Mouse (Mus musculus) embryonic facial prominence, embryonic 14.5 days (tissue): Measurements from ENCODE around the gene Pidd1. TPM values are rescaled to one million over a fixed set of nuclear protein-coding genes. Genes with fewer than 3 reads are reported as not detected.
A peak's percentile ranks its signal among the peaks of the same experiment; 100 is the strongest.

Experiments
- ATAC-seq: fragments of 200-750 bp; cut with Nextera tagmentation; 2 replicates; pipeline ENCODE4 v1.8.0; 2017; ENCODE audit warnings: low read depth, moderate number of reproducible peaks, moderate TSS enrichment
- DNase-seq: peaks from one replicate; pipeline ENCODE4 v3.0.0-alpha.2; 2015; ENCODE audit warnings: low spot score
- H3K27ac ChIP-seq: fragments of 300-500 bp; sonication (generic); replicated peaks from 2 replicates; pipeline ENCODE4 v1.5.1; 2014; ENCODE audit warnings: low read depth, mild to moderate bottlenecking, low read length, moderate library complexity
- H3K27me3 ChIP-seq: fragments of 300-500 bp; sonication (generic); replicated peaks from 2 replicates; pipeline ENCODE4 v1.6.1; 2014; ENCODE audit warnings: low read length; ENCODE audit not compliant: control insufficient read depth, insufficient read depth
- H3K36me3 ChIP-seq: fragments of 300-500 bp; sonication (generic); 2 replicates; pipeline ENCODE4 v1.6.1; 2014; ENCODE audit warnings: low read length, mixed read lengths; ENCODE audit not compliant: control insufficient read depth, insufficient read depth
- H3K4me1 ChIP-seq: fragments of 300-500 bp; sonication (generic); 2 replicates; pipeline ENCODE4 v1.6.1; 2014; ENCODE audit warnings: antibody characterized with exemption, low read length; ENCODE audit not compliant: control insufficient read depth, insufficient read depth
- H3K4me2 ChIP-seq: fragments of 300-500 bp; sonication (generic); 2 replicates; pipeline ENCODE4 v1.6.1; 2014; ENCODE audit warnings: low read depth, mild to moderate bottlenecking, low read length, moderate library complexity, mixed read lengths
- H3K4me3 ChIP-seq: fragments of 300-500 bp; sonication (generic); 2 replicates; pipeline ENCODE4 v1.5.1; 2014; ENCODE audit warnings: low read depth, mild to moderate bottlenecking, low read length
- H3K9ac ChIP-seq: fragments of 300-500 bp; sonication (generic); 2 replicates; pipeline ENCODE4 v1.6.1; 2014; ENCODE audit warnings: low read depth, mild to moderate bottlenecking, low read length, moderate library complexity, mixed read lengths
- H3K9me3 ChIP-seq: fragments of 300-500 bp; sonication (generic); 2 replicates; pipeline ENCODE4 v1.6.1; 2016; ENCODE audit warnings: low read length; ENCODE audit not compliant: control insufficient read depth
- WGBS: fragments of 180-500 bp; shearing (Covaris S2); extraction: QIAGEN DNeasy Blood & Tissue Kit; methylation state at CpG from one replicate; pipeline ENCODE4 v1.1.7; 2014; 5-methylcytosine and 5-hydroxymethylcytosine counted together
- polyA plus RNA-seq: library from polyadenylated mRNA; unstranded; fragments of >200 nt; fragmentation: Nextera tagmentation; extraction: Ambion mirVana; gene quantifications from 2 replicates; pipeline ENCODE4 v1.2.1, GENCODE M21; 2014

Gene Pidd1
- polyA plus RNA-seq, 1 experiment from 2014 or later: 7.4 TPM

DNA sequence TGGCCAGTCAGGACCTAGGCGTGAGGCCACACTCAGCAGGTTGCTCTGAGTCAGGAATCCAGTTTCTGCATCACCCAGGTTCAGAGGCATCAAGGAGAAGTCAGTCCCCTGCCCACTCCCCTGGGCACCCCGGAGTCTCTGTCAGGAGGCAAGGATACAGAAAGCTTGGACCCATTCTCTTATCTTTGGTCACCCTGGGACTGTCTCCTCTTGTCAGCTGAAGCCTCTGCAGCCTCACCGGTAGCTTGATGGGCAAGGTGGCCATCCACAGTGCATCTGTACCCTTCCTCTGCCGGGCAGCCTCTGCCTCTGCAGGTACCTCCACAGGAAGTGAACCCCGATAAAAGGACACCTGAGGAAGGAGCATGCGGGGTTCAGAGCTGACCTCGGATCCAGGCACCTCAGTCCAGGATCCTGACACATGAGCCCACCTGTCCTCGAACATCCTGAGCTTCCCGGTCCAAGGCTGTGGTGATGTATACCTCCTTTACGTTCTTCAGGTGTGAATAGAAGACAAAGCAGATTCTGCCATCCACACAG is 4.6 kb downstream of the Pidd1 start:
- Histone ChIP-seq H3K27me3 (no peaks in the 10 kb centered on the region), H3K4me1 (peaks cover 33% of the 10 kb centered on the region), H3K9ac (no peak overlapping the region), H3K9me3 (no peaks in the 10 kb centered on the region), H3K27ac (no peak overlapping the region), H3K4me2 (no peak overlapping the region), H3K36me3 (peaks cover 36% of the 10 kb centered on the region), H3K4me3 (no peak overlapping the region)
- WGBS: 96% methylated on average over 10 of the region's 10 CpGs
- ATAC-seq: no peak
- DNase-seq: no peak

DNA sequence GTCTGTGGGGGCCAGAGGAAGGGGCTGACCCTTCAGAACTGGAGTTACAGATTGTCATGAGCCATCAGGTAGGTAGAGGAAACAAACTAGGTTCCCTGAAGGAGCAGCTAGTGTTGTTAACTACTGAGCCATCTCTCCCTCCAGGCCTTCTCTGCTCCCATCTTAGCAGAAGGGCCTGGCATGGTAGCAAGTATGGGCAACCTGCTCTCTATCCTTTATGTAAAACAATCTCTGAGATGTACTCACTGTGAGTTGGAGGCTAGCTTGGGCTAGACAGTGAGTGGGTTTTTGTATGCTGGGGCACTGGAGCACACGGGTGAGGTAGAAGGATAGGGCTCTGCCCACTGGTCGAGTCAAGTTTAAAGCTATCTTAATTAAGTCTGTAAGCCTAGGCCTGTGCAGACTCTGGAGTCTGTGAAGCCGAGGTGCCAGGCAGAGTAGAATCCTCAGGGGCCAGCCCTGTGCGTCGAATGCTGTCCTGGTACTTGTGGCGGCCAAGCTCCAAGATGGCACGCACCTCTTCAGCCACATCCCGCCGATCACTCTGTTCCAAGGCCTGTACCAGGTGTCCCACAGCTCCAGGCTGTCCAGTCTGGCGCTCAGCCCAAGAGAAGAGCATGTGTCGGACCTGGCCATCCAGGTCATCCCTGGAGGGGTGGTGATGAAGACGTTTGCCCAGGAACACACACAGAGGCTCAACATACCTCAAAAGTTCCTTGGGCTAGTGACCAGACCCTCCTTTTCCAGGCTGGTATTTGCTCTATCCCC is 5.4 kb downstream of the Pidd1 start:
- Histone ChIP-seq H3K27ac (no peak overlapping the region), H3K4me1 (peaks cover 34% of the 10 kb centered on the region), H3K36me3 (peaks cover 41% of the 10 kb centered on the region), H3K27me3 (no peaks in the 10 kb centered on the region), H3K4me3 (no peak overlapping the region), H3K4me2 (no peak overlapping the region), H3K9me3 (no peaks in the 10 kb centered on the region), H3K9ac (no peak overlapping the region)
- ATAC-seq (no peak), DNase-seq (no peak)
- 88% methylated on average over 12 of the region's 12 CpGs for WGBS

DNA sequence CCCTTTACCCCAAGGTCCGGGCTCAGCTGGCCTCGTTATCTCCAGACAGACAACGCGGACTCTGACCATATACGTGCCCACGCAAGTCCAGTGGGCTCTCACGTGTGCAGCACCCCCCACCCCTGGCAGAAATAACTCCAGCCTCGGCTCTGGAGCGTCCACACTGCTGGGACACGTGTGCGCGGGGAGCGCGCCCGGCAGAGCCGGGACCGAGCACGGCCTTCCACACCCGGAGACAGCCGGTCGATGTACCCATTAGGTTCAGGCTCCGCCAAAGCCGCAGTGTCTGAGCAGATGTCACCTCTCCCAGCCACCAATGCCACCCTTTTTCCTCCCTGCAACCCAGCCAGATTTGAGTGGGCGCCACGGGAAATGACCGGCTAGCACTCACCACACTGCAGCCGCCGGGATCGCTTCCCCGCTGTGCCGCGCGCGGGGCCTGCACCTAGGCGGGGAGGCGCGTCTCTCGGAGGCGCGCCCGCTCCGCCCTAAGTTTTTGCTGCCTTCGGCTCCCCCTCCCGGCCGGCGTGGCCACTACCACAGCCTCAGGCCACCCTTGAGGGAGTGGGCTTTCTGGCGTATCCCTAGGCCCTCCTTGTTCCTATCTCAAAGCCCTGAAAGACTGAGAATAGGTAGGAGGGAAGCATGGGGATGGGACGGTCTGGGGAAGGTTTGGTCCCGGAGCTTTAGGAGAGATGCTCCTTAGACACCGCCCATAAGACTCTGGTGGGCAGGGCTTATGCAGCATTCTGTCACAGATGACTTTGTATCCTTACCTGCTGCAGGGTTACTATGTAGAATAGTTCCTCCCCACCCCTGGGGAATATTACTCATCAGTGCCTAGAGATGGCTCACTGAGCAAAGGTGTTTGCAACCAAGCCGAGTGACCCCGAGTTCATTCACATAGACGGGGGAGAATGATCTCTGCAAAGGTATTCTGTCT is 6.4 kb downstream of the Pidd1 start, which contains the start of gene Slc25a22:
TSS of gene Slc25a22 (minus strand) at position 715 of the 943 bp plus-strand sequence.
- H3K9me3 ChIP-seq: no peaks in the 10 kb centered on the region
- ATAC-seq (peak; percentile 85), DNase-seq (peak; percentile 90)
- peaks cover 25% of the 10 kb centered on the region for H3K4me1 ChIP-seq
- whole genome bisulfite sequencing: 6% methylated on average over 47 of the region's 53 CpGs
- H3K4me2 ChIP-seq: peak within 1 kb of the TSS; percentile 95
- peak within 1 kb of the TSS; percentile 73 for H3K4me3 ChIP-seq
- peak within 1 kb of the TSS; percentile 52 for H3K27ac ChIP-seq
- H3K9ac ChIP-seq: peak within 1 kb of the TSS; percentile 77
- no peaks in the 10 kb centered on the region for H3K27me3 ChIP-seq
- H3K36me3 ChIP-seq: peaks cover 50% of the 10 kb centered on the region

DNA sequence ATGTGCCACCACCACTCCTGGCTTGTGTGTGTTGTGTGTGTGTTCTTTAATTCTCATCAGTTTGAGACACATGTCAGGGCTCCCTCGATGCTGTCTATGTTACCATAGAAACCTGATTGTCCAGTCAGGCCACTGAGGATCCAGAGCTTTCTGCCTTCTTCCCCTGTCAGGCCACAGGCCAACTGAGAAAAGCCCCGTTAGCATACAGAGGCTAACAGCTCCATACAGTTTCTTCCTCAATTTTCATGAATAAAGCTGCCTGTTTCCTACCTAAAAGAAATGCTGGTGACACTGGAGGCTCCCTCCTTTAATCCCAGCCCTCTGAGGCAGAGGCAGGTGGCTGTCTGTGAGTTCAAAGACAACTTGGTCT is 7.3 kb downstream of the Pidd1 start:
- H3K4me3 ChIP-seq: peak overlapping the region; percentile 73
- peaks cover 22% of the 10 kb centered on the region; the same call in 1 of the 2 replicates for H3K4me1 ChIP-seq
- H3K4me2 ChIP-seq: peak overlapping the region; percentile 95
- WGBS: 75% methylated on average over 2 of the region's 2 CpGs
- peak overlapping the region; percentile 77 for H3K9ac ChIP-seq
- no peak for ATAC-seq
- peaks cover 53% of the 10 kb centered on the region for H3K36me3 ChIP-seq
- H3K9me3 ChIP-seq: no peaks in the 10 kb centered on the region
- no peak overlapping the region for H3K27ac ChIP-seq
- DNase-seq: no peak
- no peaks in the 10 kb centered on the region for H3K27me3 ChIP-seq

DNA sequence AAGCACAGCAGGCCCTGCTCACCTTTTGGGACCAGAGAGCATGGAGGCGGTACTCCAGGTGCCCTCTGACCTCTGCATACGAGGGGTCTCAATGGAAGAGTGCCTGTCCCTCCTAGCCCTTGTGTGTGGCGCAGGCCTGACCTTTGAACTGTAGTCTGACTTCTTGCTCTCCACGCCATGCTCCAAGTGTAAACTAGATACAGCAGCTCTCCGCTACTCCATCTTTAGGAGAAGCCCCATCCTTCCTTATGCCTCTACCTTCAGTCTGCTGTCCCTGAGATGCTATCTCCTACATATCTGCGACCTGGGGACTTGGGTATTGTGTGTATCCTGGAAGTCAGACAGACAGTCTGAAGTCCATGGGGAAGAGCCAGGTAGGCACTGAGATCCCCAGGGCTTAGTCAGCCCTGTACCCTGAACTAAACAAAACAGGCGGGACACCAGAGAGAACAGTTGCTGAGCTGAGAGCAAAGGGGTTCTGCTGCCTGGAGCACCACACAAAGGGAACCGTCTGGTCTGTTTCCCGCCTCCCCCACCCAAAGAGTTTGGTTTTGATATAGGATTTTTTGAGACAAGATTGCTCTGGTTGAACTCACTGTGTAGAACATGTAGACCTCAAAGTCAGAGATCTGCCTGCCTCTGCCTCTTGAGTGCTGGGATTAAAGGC is 7.8 kb downstream of the Pidd1 start:
- no peak for ATAC-seq
- H3K36me3 ChIP-seq: peaks cover 53% of the 10 kb centered on the region
- H3K27me3 ChIP-seq: no peaks in the 10 kb centered on the region
- H3K4me2 ChIP-seq: peak overlapping the region; percentile 95
- H3K9ac ChIP-seq: no peak overlapping the region
- no peak overlapping the region for H3K27ac ChIP-seq
- peak overlapping the region; percentile 73; the same call in 1 of the 2 replicates for H3K4me3 ChIP-seq
- H3K9me3 ChIP-seq: no peaks in the 10 kb centered on the region
- peaks cover 22% of the 10 kb centered on the region; the same call in 1 of the 2 replicates for H3K4me1 ChIP-seq
- 69% methylated on average over 9 of the region's 9 CpGs for WGBS
- no peak for DNase-seq

DNA sequence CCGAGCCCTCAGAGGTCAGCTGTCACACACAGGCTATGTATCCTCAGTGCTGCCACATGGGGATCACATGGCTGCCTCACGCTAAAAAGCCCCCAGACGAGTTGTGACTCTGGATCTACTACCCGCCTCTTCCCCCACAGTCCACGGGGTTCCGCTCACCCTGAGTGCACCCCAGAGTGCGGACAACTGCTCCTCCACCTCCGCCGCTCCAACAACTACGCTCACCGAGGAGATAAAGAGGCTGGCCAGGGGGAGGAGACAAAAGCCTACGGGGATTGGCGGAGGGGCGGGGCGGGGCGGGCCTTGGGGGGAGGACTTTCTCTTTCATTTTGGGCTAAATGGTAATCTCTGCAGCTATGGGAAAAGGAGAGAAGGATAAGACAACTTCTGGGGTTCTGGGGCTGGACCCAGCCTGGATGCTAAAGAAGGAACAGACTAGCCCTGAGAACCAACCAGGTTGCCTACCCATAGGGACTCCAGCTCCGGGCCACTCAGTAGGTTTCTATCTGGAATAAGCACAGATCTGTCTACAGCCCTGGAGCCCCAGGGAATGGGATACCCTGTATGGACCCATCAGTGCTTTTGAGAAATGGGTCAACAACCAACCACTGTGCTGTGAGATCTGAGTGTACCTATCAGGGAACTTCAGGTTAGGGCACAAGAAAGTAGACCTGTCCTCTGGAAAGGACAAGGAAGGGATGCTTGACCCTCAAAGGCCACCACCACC is 8.5 kb downstream of the Pidd1 start:
- 4% methylated on average over 15 of the region's 17 CpGs for WGBS
- peak overlapping the region; percentile 44 for H3K4me3 ChIP-seq
- peak overlapping the region; percentile 64 for H3K9ac ChIP-seq
- H3K4me1 ChIP-seq: peaks cover 22% of the 10 kb centered on the region; the same call in 1 of the 2 replicates
- peak; percentile 70 for DNase-seq
- H3K4me2 ChIP-seq: peak overlapping the region; percentile 74
- H3K27ac ChIP-seq: 0 out of 2 replicates have a peak overlapping the region, but pooled peaks have one; percentile 45
- H3K9me3 ChIP-seq: no peaks in the 10 kb centered on the region
- H3K27me3 ChIP-seq: no peaks in the 10 kb centered on the region
- ATAC-seq: no peak
- peaks cover 56% of the 10 kb centered on the region for H3K36me3 ChIP-seq

DNA sequence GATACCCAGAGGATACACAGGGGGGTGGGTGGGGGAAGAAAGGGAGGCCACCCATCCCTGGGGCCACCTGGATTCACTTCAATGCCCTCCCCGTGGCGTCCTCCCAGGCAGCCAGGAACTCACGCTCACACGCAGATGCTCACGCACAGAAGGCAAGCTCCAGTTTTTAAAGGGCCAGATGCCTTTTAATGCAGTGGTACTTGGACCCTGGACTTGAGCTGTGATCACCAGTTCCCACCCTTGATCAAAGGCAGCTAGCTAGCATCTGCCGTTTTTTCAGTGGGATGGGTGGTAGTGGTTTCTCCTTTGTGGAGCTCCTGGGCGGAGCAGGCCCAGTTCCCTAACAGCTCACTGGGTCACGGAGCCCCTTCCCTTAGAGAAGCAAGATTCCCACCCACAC is 9.4 kb downstream of the Pidd1 start:
- Histone ChIP-seq H3K9ac (peak overlapping the region; percentile 64), H3K4me3 (peak overlapping the region; percentile 44), H3K4me1 (peaks cover 22% of the 10 kb centered on the region; the same call in 1 of the 2 replicates), H3K4me2 (peak overlapping the region; percentile 74), H3K36me3 (peaks cover 50% of the 10 kb centered on the region), H3K27me3 (no peaks in the 10 kb centered on the region), H3K9me3 (no peaks in the 10 kb centered on the region), H3K27ac (peak overlapping the region; percentile 45; the same call in 1 of the 2 replicates)
- ATAC-seq: no peak
- peak; percentile 74 for DNase-seq
- 18% methylated on average over 7 of the region's 8 CpGs for WGBS
